Mouse (Mus musculus) CH12.LX (cell line): Measurements from ENCODE around the gene Olfr1247.

Experiments used
- CHD2 ChIP-seq: IDR thresholded peaks from 2 replicates; pipeline ENCODE4 v1.6.1; 2011; ENCODE audit warnings: low read length, improper control_type of control experiment
- CTCF ChIP-seq, 2 experiments: IDR thresholded peaks in 1 of 2; conservative IDR thresholded peaks in 1 of 2; 2 replicates each; pipeline ENCODE4 v1.5.1; 2011 to 2012; ENCODE audit warnings: low read depth in 2 of 2, low read length in 2 of 2, improper control_type of control experiment in 1 of 2, inconsistent platforms in 1 of 2, mild to moderate bottlenecking in 1 of 2, moderate library complexity in 1 of 2
- E2F4 ChIP-seq: IDR thresholded peaks from 2 replicates; pipeline ENCODE4 v1.6.1; 2011; ENCODE audit warnings: low read depth, low read length, improper control_type of control experiment; ENCODE audit not compliant: insufficient replicate concordance
- ETS1 ChIP-seq: conservative IDR thresholded peaks from 2 replicates; pipeline ENCODE4 v1.6.1; 2012; ENCODE audit warnings: low read depth, mild to moderate bottlenecking, inconsistent platforms, low read length, improper control_type of control experiment, moderate library complexity
- MAFK ChIP-seq: IDR thresholded peaks from 2 replicates; pipeline ENCODE4 v1.6.1; 2011; ENCODE audit warnings: low read length, improper control_type of control experiment; ENCODE audit not compliant: insufficient replicate concordance
- MEF2A ChIP-seq: IDR thresholded peaks from 2 replicates; pipeline ENCODE4 v1.6.1; 2014; ENCODE audit warnings: low read depth, mild to moderate bottlenecking, inconsistent platforms, low read length, improper control_type of control experiment, borderline replicate concordance
- NRF1 ChIP-seq: IDR thresholded peaks from 2 replicates; pipeline ENCODE4 v1.6.1; 2014; ENCODE audit warnings: low read depth, mild to moderate bottlenecking, inconsistent platforms, low read length, improper control_type of control experiment, moderate library complexity
- POLR2A ChIP-seq: IDR thresholded peaks from 2 replicates; pipeline ENCODE4 v1.6.1; 2011; ENCODE audit warnings: low read depth, mild to moderate bottlenecking, improper control_type of control experiment, low read length
- POLR2AphosphoS2 ChIP-seq: IDR thresholded peaks from 2 replicates; pipeline ENCODE4 v1.6.1; 2011; ENCODE audit warnings: low read depth, low read length, improper control_type of control experiment
- SIN3A ChIP-seq: IDR thresholded peaks from 2 replicates; pipeline ENCODE4 v1.6.1; 2012; ENCODE audit warnings: low read length, improper control_type of control experiment, inconsistent platforms
- SMC3 ChIP-seq: IDR thresholded peaks from 2 replicates; pipeline ENCODE4 v1.6.1; 2011; ENCODE audit warnings: low read depth, low read length, improper control_type of control experiment

DNA sequence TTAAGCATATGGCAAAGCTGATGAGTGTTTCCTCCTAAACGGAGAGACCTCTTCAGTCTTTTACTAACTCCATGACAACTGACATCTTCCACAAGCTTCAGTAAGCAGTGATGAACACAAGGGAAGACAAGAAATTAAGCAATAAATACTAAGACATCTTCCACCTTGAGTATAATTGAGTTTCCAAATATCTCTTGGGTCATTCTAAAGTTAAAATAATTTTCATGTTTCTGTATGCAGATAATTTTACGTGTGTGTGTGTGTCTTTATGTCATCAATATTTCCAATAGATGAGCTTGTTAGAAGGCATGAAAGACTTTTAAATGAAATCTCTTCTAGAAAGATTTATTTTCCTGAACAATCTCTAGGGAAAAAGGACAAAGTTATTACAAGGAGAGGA, 20.9 kb downstream of the Olfr1247 start, which contains the start of gene Olfr1246:
- TF ChIP-seq CTCF (conservative IDR thresholded peaks at IDR 0.05 in 1 of 2, IDR thresholded peaks at IDR 0.05 in 1 of 2; ENCODE audit: low read depth in 2 of 2, low read length in 2 of 2) (no peak), MAFK (no peak), POLR2A (no peak), NRF1 (no peak), E2F4 (no peak), MEF2A (no peak), SIN3A (no peak), CHD2 (no peak), SMC3 (no peak), ETS1 (no peak), POLR2AphosphoS2 (no peak)
